Mouse (Mus musculus) layer of hippocampus, adult 2 months (tissue): ENCODE measurements at regions not wholly inside any gene's neighbourhood (a gene's known extent, or its start where the extent isn't known, plus 50 kb on each side); places are given as distances from the start of the nearest gene placed in this dataset.

Experiments
- DNase-seq, 2 experiments: peaks; one replicate each; pipeline ENCODE4 v3.0.0; 2022; ENCODE audit warnings: low spot score in 2 of 2
- H3K27ac ChIP-seq: fragments of 200-600 bp; 2 replicates; pipeline ENCODE4 v1.8.1; 2022
- H3K4me3 ChIP-seq: fragments of 200-600 bp; 2 replicates; pipeline ENCODE4 v1.8.1; 2022; ENCODE audit warnings: mild to moderate bottlenecking
- CTCF ChIP-seq: fragments of 200-600 bp; conservative IDR thresholded peaks from 2 replicates; pipeline ENCODE4 v1.8.1; 2022; ENCODE audit warnings: antibody characterized with exemption, mild to moderate bottlenecking, moderate library complexity

- DNase-seq: no peak
- no peak overlapping the region for H3K27ac ChIP-seq
- no peak overlapping the region for H3K4me3 ChIP-seq
- no peak for TF ChIP-seq CTCF
Measured at GRCm38 (mm10) chr8:92183331-92183730, 174.1 kb upstream of the Irx5 start.

- no peak for DNase-seq
- no peak overlapping the region for H3K27ac ChIP-seq
- TF ChIP-seq CTCF: no peak
- H3K4me3 ChIP-seq: no peak overlapping the region
Measured at GRCm38 (mm10) chr8:92180651-92181050, 176.8 kb upstream of the Irx5 start.

- DNase-seq: peak in 1 of 2 experiments; percentile 9
- TF ChIP-seq CTCF: no peak
- H3K27ac ChIP-seq: no peak overlapping the region
- no peak overlapping the region for H3K4me3 ChIP-seq
Measured at GRCm38 (mm10) chr8:92179327-92179726, 178.1 kb upstream of the Irx5 start.

- no peak for DNase-seq
- H3K27ac ChIP-seq: no peak overlapping the region
- H3K4me3 ChIP-seq: no peak overlapping the region
- no peak for TF ChIP-seq CTCF
Measured at GRCm38 (mm10) chr8:92176101-92176500, 181.3 kb upstream of the Irx5 start.

GRCm38 (mm10) chr8:92174106-92174505 is 183.3 kb upstream of the Irx5 start:
- no peak for DNase-seq
- H3K27ac ChIP-seq: no peak overlapping the region
- no peak for TF ChIP-seq CTCF

GRCm38 (mm10) chr8:92171578-92171977 is 185.8 kb upstream of the Irx5 start:
- no peak for TF ChIP-seq CTCF
- Histone ChIP-seq H3K27ac (no peak overlapping the region), H3K4me3 (no peak overlapping the region)
- DNase-seq: no peak

More at GRCm38 (mm10) chr8:92174106-92174505, 183.3 kb upstream of the Irx5 start:
- H3K4me3 ChIP-seq: no peak overlapping the region

GRCm38 (mm10) chr8:92167340-92167783 is 190.1 kb upstream of the Irx5 start:
- no peak for TF ChIP-seq CTCF
- Histone ChIP-seq H3K27ac (no peak overlapping the region), H3K4me3 (no peak overlapping the region)
- no peak for DNase-seq

- no peak overlapping the region for H3K27ac ChIP-seq
- H3K4me3 ChIP-seq: no peak overlapping the region
- TF ChIP-seq CTCF: no peak
- DNase-seq: no peak
Measured at GRCm38 (mm10) chr8:92165306-92165705, 192.1 kb upstream of the Irx5 start.

GRCm38 (mm10) chr8:92164496-92164895 is 192.9 kb upstream of the Irx5 start:
- DNase-seq: no peak
- no peak overlapping the region for H3K27ac ChIP-seq
- no peak overlapping the region for H3K4me3 ChIP-seq
- TF ChIP-seq CTCF: no peak

GRCm38 (mm10) chr8:92161002-92161401 is 196.4 kb upstream of the Irx5 start:
- H3K27ac ChIP-seq: no peak overlapping the region
- H3K4me3 ChIP-seq: no peak overlapping the region
- TF ChIP-seq CTCF: no peak
- DNase-seq: no peak

- no peak for DNase-seq
- H3K27ac ChIP-seq: no peak overlapping the region
- H3K4me3 ChIP-seq: no peak overlapping the region
- no peak for TF ChIP-seq CTCF
Measured at GRCm38 (mm10) chr8:92158219-92158618, 199.2 kb upstream of the Irx5 start.

GRCm38 (mm10) chr8:92152478-92152877 is 204.9 kb upstream of the Irx5 start:
- Histone ChIP-seq H3K4me3 (no peak overlapping the region), H3K27ac (no peak overlapping the region)
- DNase-seq: no peak
- TF ChIP-seq CTCF: no peak

- TF ChIP-seq CTCF: no peak
Measured at GRCm38 (mm10) chr8:92147672-92148071, 209.8 kb upstream of the Irx5 start.

GRCm38 (mm10) chr8:92137091-92137882 is 220.1 kb upstream of the Irx5 start:
- no peak overlapping the region for H3K4me3 ChIP-seq
- no peak overlapping the region for H3K27ac ChIP-seq
- TF ChIP-seq CTCF: no peak
- no peak for DNase-seq

More at GRCm38 (mm10) chr8:92147672-92148071, 209.8 kb upstream of the Irx5 start:
- Histone ChIP-seq H3K4me3 (no peak overlapping the region), H3K27ac (no peak overlapping the region)
- DNase-seq: no peak
